Mouse (Mus musculus): ENCODE measurements at regions not wholly inside any gene's neighbourhood (a gene's known extent, or its start where the extent isn't known, plus 50 kb on each side); places are given as distances from the start of the nearest gene placed in this dataset.

GRCm38 (mm10) chr3:34525730-34526129 lies 124.5 kb upstream of the Sox2 start:
- in situ Hi-C loops (cut with MboI, MseI) = no loop called here

GRCm38 (mm10) chr3:34522054-34522684 lies 128.0 kb upstream of the Sox2 start:
- in situ Hi-C loops (cut with MboI, MseI) = no loop called here

- in situ Hi-C loops (cut with MboI, MseI) = no loop called here
Observed at GRCm38 (mm10) chr3:34521357-34522053, 128.7 kb upstream of the Sox2 start.

GRCm38 (mm10) chr3:34512503-34513145 lies 137.6 kb upstream of the Sox2 start:
- in situ Hi-C loops (cut with MboI, MseI) = no loop called here

GRCm38 (mm10) chr3:34510723-34511122 lies 139.5 kb upstream of the Sox2 start:
- in situ Hi-C loops (cut with MboI, MseI) = no loop called here

GRCm38 (mm10) chr3:34509160-34509559 lies 141.0 kb upstream of the Sox2 start:
- in situ Hi-C loops (cut with MboI, MseI) = no loop called here

GRCm38 (mm10) chr3:34504573-34504894 lies 145.7 kb upstream of the Sox2 start:
- in situ Hi-C loops (cut with MboI, MseI) = no loop called here

- in situ Hi-C loops (cut with MboI, MseI) = no loop called here
Observed at GRCm38 (mm10) chr3:34503874-34504572, 146.2 kb upstream of the Sox2 start.

GRCm38 (mm10) chr3:34496839-34497238 lies 153.4 kb upstream of the Sox2 start:
- in situ Hi-C loops (cut with MboI, MseI) = no loop called here

- in situ Hi-C loops (cut with MboI, MseI) = no loop called here
Observed at GRCm38 (mm10) chr3:34495615-34496014, 154.6 kb upstream of the Sox2 start.

- in situ Hi-C loops (cut with MboI, MseI) = no loop called here
Observed at GRCm38 (mm10) chr3:34493921-34494320, 156.3 kb upstream of the Sox2 start.

- in situ Hi-C loops (cut with MboI, MseI) = no loop called here
Observed at GRCm38 (mm10) chr3:34489008-34489407, 161.2 kb upstream of the Sox2 start.

GRCm38 (mm10) chr3:34486441-34487050 lies 163.7 kb upstream of the Sox2 start:
- in situ Hi-C loops (cut with MboI, MseI) = no loop called here

- in situ Hi-C loops (cut with MboI, MseI) = no loop called here
Observed at GRCm38 (mm10) chr3:34485345-34486223, 164.6 kb upstream of the Sox2 start.

- in situ Hi-C loops (cut with MboI, MseI) = no loop called here
Observed at GRCm38 (mm10) chr3:34483934-34484333, 166.3 kb upstream of the Sox2 start.

GRCm38 (mm10) chr3:34481821-34482713 lies 168.1 kb upstream of the Sox2 start:
- in situ Hi-C loops (cut with MboI, MseI) = no loop called here

- in situ Hi-C loops (cut with MboI, MseI) = no loop called here
Observed at GRCm38 (mm10) chr3:34481314-34481713, 168.9 kb upstream of the Sox2 start.

- in situ Hi-C loops (cut with MboI, MseI) = no loop called here
Observed at GRCm38 (mm10) chr3:34474126-34474525, 176.1 kb upstream of the Sox2 start.

GRCm38 (mm10) chr3:34470721-34471120 lies 179.5 kb upstream of the Sox2 start:
- in situ Hi-C loops (cut with MboI, MseI) = no loop called here

GRCm38 (mm10) chr3:34469946-34470345 lies 180.3 kb upstream of the Sox2 start:
- in situ Hi-C loops (cut with MboI, MseI) = no loop called here

All from T-helper 17 cell (primary cell).